Mouse (Mus musculus) erythroblast, embryonic 14.5 days (primary cell): ENCODE measurements around the gene Gm12794.
"Not testable (repeated sequence)": the region's sequence is repeated elsewhere in the genome, so short reads cannot be mapped to it uniquely, and the experiment has no call there.

ENCODE experiments used
- GATA1 ChIP-seq: IDR thresholded peaks from 2 replicates; pipeline ENCODE4 v1.6.1; 2012; ENCODE audit warnings: low read length, inconsistent platforms, mixed read lengths
- TAL1 ChIP-seq: IDR thresholded peaks from 3 replicates; pipeline ENCODE4 v1.6.1; 2012; ENCODE audit warnings: low read length, inconsistent platforms, mixed read lengths

DNA sequence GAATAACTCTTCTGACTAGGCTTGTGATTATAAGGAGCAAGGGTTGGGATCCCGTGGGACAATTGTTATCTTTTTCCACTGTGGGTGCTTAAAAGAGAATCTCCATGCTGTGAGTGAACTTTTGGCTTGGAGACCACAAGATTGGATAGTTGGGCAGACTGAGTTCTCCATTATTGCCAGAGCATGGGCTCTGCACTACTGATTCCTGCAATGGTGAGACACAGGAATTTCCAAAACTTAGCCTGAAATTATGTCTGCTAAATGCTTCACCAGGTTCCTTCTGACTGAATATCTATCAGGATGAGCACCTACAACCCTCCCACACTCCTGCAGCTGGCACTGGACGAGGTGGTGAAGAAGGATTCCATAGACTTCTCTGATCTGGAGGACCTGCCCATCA is at the start of gene Gm12794:
- not testable (repeated sequence) for TF ChIP-seq GATA1, TAL1
